Mouse (Mus musculus): ENCODE measurements at regions not wholly inside any gene's neighbourhood (a gene's known extent, or its start where the extent isn't known, plus 50 kb on each side); places are given as distances from the start of the nearest gene placed in this dataset.

DNA sequence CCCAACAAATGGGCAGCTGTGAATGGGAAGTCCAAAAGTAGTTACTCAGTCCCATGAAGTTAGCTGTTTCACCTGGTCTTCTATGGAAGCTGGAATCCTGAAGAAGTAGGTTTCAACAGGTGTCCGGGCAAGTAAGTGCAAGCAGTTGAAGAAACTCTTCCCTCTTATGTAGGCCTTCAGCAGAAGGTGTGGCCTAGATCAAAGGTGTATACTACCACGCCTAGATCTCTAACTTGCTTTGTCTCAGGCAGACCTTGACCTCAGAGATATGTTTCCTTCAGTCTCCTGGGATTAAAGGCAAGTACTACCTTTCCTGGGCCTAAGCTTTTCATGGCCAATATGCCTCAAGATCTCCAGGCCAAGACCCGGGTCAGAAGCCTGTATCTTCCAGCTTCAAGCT is 223.4 kb upstream of the Ednra start:
- 91% methylated on average over 3 of the region's 3 CpGs for WGBS
- DNase-seq (ENCODE audit: low spot score), result no peak
- Histone ChIP-seq H3K4me3 (ENCODE audit: low read depth, low read length) (no peak overlapping the region), H3K4me1 (replicated peaks; ENCODE audit: control insufficient read depth, insufficient read depth, low read length) (no peaks in the 10 kb centered on the region), H3K27ac (ENCODE audit: low read depth, low read length) (no peak overlapping the region), H3K9ac (ENCODE audit: low read length) (no peak overlapping the region), H3K4me2 (ENCODE audit: low read depth, low read length, severe bottlenecking) (no peak overlapping the region), H3K36me3 (ENCODE audit: control insufficient read depth, insufficient read depth, low read length) (no peaks in the 10 kb centered on the region), H3K27me3 (ENCODE audit: control insufficient read depth, insufficient read depth, low read length) (no peaks in the 10 kb centered on the region), H3K9me3 (ENCODE audit: control insufficient read depth, low read length) (no peaks in the 10 kb centered on the region)
- no peak for ATAC-seq (replicated peaks; ENCODE audit: low FRiP score)

DNA sequence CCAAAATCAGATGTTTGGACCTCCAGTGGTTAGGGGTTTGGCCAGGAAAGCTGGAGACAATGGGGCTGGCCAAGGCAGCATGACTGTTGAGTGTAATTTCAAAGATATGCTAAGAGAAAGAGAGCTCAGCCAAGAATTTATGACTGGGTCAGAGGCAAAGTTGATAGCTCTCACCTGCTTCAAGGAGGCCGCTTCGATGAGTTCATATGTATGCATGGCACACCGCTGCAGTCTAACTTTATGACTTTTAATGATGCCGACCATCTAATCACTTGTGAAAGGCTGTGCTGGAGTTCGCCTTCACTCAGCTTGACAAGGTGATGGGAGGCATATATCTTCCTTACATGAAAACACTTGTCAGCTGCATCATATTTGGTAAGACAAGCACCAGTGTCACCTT is 225.4 kb upstream of the Ednra start:
- no peaks in the 10 kb centered on the region for H3K4me1 ChIP-seq (replicated peaks; ENCODE audit: control insufficient read depth, insufficient read depth, low read length)
- H3K27ac ChIP-seq (ENCODE audit: low read depth, low read length), result no peak overlapping the region
- H3K9me3 ChIP-seq (ENCODE audit: control insufficient read depth, low read length), result no peaks in the 10 kb centered on the region
- H3K4me3 ChIP-seq (ENCODE audit: low read depth, low read length), result no peak overlapping the region
- no peak for ATAC-seq (replicated peaks; ENCODE audit: low FRiP score)
- no peak for DNase-seq (ENCODE audit: low spot score)
- 95% methylated on average over 5 of the region's 5 CpGs for WGBS
- H3K36me3 ChIP-seq (ENCODE audit: control insufficient read depth, insufficient read depth, low read length), result no peaks in the 10 kb centered on the region
- H3K27me3 ChIP-seq (ENCODE audit: control insufficient read depth, insufficient read depth, low read length), result no peaks in the 10 kb centered on the region
- no peak overlapping the region for H3K9ac ChIP-seq (ENCODE audit: low read length)
- H3K4me2 ChIP-seq (ENCODE audit: low read depth, low read length, severe bottlenecking), result no peak overlapping the region

DNA sequence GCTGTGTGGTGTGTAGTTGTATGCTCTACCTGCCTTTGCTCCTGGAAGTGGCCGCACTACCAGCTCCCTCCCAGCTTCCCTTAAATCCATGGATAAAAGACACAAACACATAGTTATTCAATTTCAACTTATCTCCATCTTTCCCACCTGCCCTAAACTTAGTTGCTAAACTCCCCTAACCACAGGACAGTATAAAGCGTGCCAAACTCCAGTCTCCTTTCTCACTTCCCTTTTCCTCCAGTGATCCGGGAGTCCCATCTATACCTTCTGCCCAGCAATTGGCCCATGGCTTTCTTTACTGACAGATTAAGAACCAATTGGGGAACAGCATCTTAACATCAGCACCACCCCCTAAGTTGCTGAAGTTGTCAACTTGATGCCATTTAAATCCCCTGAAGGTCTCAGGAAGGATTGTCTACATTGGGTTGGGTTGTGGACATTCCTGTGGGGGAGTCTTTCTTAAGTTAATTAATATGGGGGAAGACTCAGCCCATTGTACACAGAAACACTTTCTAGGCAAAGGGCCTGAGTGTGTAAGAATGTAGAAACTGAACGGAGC is 234.6 kb upstream of the Ednra start:
- no peak for DNase-seq (ENCODE audit: low spot score)
- no peak for ATAC-seq (replicated peaks; ENCODE audit: low FRiP score)
- Histone ChIP-seq H3K36me3 (ENCODE audit: control insufficient read depth, insufficient read depth, low read length) (no peaks in the 10 kb centered on the region), H3K4me2 (ENCODE audit: low read depth, low read length, severe bottlenecking) (no peak overlapping the region), H3K9ac (ENCODE audit: low read length) (no peak overlapping the region), H3K4me1 (replicated peaks; ENCODE audit: control insufficient read depth, insufficient read depth, low read length) (no peaks in the 10 kb centered on the region), H3K9me3 (ENCODE audit: control insufficient read depth, low read length) (no peaks in the 10 kb centered on the region), H3K27me3 (ENCODE audit: control insufficient read depth, insufficient read depth, low read length) (no peaks in the 10 kb centered on the region), H3K27ac (ENCODE audit: low read depth, low read length) (no peak overlapping the region), H3K4me3 (ENCODE audit: low read depth, low read length) (no peak overlapping the region)
- WGBS, result 87% methylated on average over 4 of the region's 4 CpGs

DNA sequence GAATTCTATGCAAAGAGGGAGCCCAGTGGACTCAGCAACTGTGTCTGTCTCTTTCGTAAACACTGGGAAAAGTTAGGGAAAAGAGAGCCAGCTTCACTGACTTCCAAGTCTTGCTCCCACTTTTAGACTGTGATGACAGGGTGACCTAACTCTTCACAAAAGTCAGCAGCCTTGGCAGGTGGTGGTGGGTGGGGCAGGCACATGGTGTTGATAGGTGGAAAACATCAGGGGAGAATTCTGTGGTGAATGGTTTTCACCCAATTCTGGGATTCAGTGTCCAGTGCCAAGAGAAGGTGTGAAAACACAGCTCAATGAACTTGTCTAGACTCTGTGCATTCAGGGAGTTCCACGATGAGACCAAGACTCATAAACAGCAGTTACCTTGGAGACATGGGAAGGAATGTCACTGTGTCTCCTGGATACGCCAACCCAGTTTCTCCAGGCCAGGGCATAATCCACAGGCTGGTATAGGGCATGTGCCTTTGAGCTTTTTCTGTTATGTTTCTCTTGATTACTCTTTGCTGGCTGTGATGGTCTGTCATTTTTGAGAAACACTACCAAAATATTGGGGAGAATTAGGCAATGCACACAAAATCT is 238.9 kb upstream of the Ednra start:
- no peak overlapping the region for H3K27ac ChIP-seq (ENCODE audit: low read depth, low read length)
- ATAC-seq (replicated peaks; ENCODE audit: low FRiP score), result no peak
- H3K27me3 ChIP-seq (ENCODE audit: control insufficient read depth, insufficient read depth, low read length), result no peaks in the 10 kb centered on the region
- H3K9ac ChIP-seq (ENCODE audit: low read length), result no peak overlapping the region
- WGBS, result 72% methylated on average over 3 of the region's 3 CpGs
- H3K4me1 ChIP-seq (replicated peaks; ENCODE audit: control insufficient read depth, insufficient read depth, low read length), result no peaks in the 10 kb centered on the region
- H3K9me3 ChIP-seq (ENCODE audit: control insufficient read depth, low read length), result no peaks in the 10 kb centered on the region
- DNase-seq (ENCODE audit: low spot score), result no peak
- no peak overlapping the region for H3K4me3 ChIP-seq (ENCODE audit: low read depth, low read length)
- H3K4me2 ChIP-seq (ENCODE audit: low read depth, low read length, severe bottlenecking), result no peak overlapping the region
- H3K36me3 ChIP-seq (ENCODE audit: control insufficient read depth, insufficient read depth, low read length), result no peaks in the 10 kb centered on the region

DNA sequence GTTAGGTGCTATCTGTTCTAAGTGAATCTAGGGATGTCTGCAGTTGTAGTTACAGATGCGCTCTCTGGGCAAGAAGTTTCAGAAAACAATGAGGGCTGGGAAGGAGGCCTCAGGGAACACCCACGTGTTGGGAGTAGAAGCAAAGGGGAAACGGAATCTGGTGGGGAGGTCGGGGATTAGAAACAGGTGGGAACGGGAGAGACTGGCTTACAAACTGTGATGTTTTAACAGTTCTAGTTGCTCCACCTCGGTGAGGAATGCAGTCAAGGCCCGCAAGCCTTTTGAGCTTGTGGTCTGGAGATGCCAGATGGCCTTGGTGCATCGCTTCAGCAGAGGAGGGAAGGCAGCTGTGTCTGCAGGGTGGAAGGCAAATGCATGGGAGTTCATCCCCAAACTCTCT is 242.7 kb upstream of the Ttc29 start:
- Histone ChIP-seq H3K36me3 (ENCODE audit: control insufficient read depth, insufficient read depth, low read length) (no peaks in the 10 kb centered on the region), H3K27me3 (ENCODE audit: control insufficient read depth, insufficient read depth, low read length) (no peaks in the 10 kb centered on the region), H3K9me3 (ENCODE audit: control insufficient read depth, low read length) (no peaks in the 10 kb centered on the region), H3K9ac (ENCODE audit: low read length) (no peak overlapping the region), H3K4me2 (ENCODE audit: low read depth, low read length, severe bottlenecking) (no peak overlapping the region), H3K4me3 (ENCODE audit: low read depth, low read length) (no peak overlapping the region), H3K27ac (ENCODE audit: low read depth, low read length) (no peak overlapping the region), H3K4me1 (replicated peaks; ENCODE audit: control insufficient read depth, insufficient read depth, low read length) (no peaks in the 10 kb centered on the region)
- no peak for ATAC-seq (replicated peaks; ENCODE audit: low FRiP score)
- WGBS, result 73% methylated on average over 8 of the region's 8 CpGs
- DNase-seq (ENCODE audit: low spot score), result no peak

DNA sequence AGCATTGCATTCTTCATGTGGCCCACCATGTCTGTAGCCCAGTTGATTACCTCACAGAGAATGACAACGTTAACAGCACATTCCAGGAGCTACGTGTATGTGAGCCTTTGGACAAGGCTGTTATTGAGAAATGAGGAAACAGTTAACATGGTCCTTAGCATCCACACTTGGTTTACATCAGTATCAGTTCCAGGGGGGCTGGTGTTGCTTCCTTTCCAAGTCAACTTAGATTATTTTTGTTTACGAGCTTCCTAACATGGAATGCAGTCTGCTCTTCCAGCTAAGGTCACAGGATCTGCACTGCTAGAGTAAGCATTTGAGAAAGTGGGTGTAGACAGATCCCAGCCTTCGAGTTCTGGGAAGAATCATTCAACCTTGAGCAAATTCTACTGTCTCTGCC is 239.4 kb upstream of the Ttc29 start:
- no peak overlapping the region for H3K27ac ChIP-seq (ENCODE audit: low read depth, low read length)
- no peaks in the 10 kb centered on the region for H3K9me3 ChIP-seq (ENCODE audit: control insufficient read depth, low read length)
- no peaks in the 10 kb centered on the region for H3K36me3 ChIP-seq (ENCODE audit: control insufficient read depth, insufficient read depth, low read length)
- DNase-seq (ENCODE audit: low spot score) (no peak), ATAC-seq (replicated peaks; ENCODE audit: low FRiP score) (no peak)
- H3K27me3 ChIP-seq (ENCODE audit: control insufficient read depth, insufficient read depth, low read length), result no peaks in the 10 kb centered on the region
- no peak overlapping the region for H3K4me2 ChIP-seq (ENCODE audit: low read depth, low read length, severe bottlenecking)
- no peaks in the 10 kb centered on the region for H3K4me1 ChIP-seq (replicated peaks; ENCODE audit: control insufficient read depth, insufficient read depth, low read length)
- H3K9ac ChIP-seq (ENCODE audit: low read length), result no peak overlapping the region
- H3K4me3 ChIP-seq (ENCODE audit: low read depth, low read length), result no peak overlapping the region
- WGBS, result 75% methylated on average over 4 of the region's 4 CpGs

DNA sequence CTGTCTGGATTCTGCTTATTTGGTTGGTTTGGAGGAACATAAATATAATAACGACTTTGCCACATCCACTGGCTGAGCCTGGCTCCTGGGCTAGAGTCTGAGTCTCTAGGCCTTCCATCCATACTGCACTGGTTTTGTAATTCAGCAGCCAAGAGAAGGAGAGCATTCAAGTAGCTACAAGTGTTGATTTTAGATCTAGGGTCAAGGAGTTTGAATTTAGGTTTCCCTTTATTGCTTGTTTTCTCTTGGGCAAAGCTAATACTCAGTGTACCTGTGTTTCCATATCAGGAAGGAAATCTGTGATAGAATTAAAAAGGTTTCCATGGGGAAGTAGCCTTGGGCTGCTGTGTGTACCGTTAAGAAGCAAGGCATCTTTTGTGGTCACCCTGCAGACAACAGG is 234.0 kb upstream of the Ttc29 start:
- no peak overlapping the region for H3K27ac ChIP-seq (ENCODE audit: low read depth, low read length)
- H3K4me2 ChIP-seq (ENCODE audit: low read depth, low read length, severe bottlenecking), result no peak overlapping the region
- ATAC-seq (replicated peaks; ENCODE audit: low FRiP score) (no peak), DNase-seq (ENCODE audit: low spot score) (no peak)
- no peaks in the 10 kb centered on the region for H3K36me3 ChIP-seq (ENCODE audit: control insufficient read depth, insufficient read depth, low read length)
- H3K9ac ChIP-seq (ENCODE audit: low read length), result no peak overlapping the region
- no peaks in the 10 kb centered on the region for H3K27me3 ChIP-seq (ENCODE audit: control insufficient read depth, insufficient read depth, low read length)
- WGBS, result 72% methylated on average over 2 of the region's 2 CpGs
- H3K4me1 ChIP-seq (replicated peaks; ENCODE audit: control insufficient read depth, insufficient read depth, low read length), result no peaks in the 10 kb centered on the region
- no peak overlapping the region for H3K4me3 ChIP-seq (ENCODE audit: low read depth, low read length)
- H3K9me3 ChIP-seq (ENCODE audit: control insufficient read depth, low read length), result no peaks in the 10 kb centered on the region

DNA sequence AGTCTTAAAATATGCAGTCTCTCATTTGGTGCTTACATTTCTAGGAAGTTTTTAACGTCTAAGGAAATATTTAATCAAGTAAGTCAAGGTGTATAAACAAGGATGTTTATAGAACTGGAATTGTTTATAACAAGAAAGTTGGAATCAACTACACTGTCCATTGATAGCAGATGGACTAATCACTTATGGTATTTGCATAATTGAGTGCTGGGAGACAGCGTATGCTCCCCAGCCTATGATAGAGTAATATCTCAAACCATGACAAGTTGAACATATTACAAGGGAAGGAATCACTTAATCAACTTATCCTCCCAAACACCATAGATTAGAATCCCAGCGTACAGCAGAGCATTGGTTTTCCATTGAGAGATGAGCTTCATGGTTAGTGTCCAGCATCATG is 232.4 kb upstream of the Ttc29 start:
- Histone ChIP-seq H3K4me3 (ENCODE audit: low read depth, low read length) (no peak overlapping the region), H3K9ac (ENCODE audit: low read length) (no peak overlapping the region), H3K4me1 (replicated peaks; ENCODE audit: control insufficient read depth, insufficient read depth, low read length) (no peaks in the 10 kb centered on the region), H3K27me3 (ENCODE audit: control insufficient read depth, insufficient read depth, low read length) (no peaks in the 10 kb centered on the region), H3K36me3 (ENCODE audit: control insufficient read depth, insufficient read depth, low read length) (no peaks in the 10 kb centered on the region), H3K9me3 (ENCODE audit: control insufficient read depth, low read length) (no peaks in the 10 kb centered on the region), H3K27ac (ENCODE audit: low read depth, low read length) (no peak overlapping the region), H3K4me2 (ENCODE audit: low read depth, low read length, severe bottlenecking) (no peak overlapping the region)
- WGBS, result 85% methylated on average over 3 of the region's 3 CpGs
- DNase-seq (ENCODE audit: low spot score), result no peak
- no peak for ATAC-seq (replicated peaks; ENCODE audit: low FRiP score)

DNA sequence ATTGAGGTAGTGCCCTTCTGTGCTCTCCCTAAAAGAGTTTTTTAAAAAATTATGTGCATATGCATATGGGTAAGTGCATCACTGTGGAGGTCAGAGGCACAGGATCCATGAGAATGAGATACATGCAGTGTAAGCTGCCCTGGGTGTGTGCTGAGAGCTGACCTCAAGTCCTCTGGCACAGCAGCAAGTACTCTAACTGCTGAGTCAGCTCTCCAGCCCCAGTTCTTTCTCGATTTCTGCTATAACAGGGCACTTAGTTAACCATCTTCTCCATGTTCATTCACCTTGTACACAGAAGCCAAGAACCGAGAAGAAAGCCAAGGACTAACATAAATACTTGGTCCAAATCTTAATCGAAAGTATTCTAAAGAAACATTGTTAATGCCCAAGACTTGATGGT is 231.1 kb upstream of the Ttc29 start:
- 83% methylated on average over 3 of the region's 3 CpGs for WGBS
- H3K4me2 ChIP-seq (ENCODE audit: low read depth, low read length, severe bottlenecking), result no peak overlapping the region

More for the DNA sequence above, 231.1 kb upstream of the Ttc29 start:
- Histone ChIP-seq H3K4me3 (ENCODE audit: low read depth, low read length) (no peak overlapping the region), H3K9ac (ENCODE audit: low read length) (no peak overlapping the region), H3K9me3 (ENCODE audit: control insufficient read depth, low read length) (no peaks in the 10 kb centered on the region), H3K27ac (ENCODE audit: low read depth, low read length) (no peak overlapping the region), H3K27me3 (ENCODE audit: control insufficient read depth, insufficient read depth, low read length) (no peaks in the 10 kb centered on the region), H3K36me3 (ENCODE audit: control insufficient read depth, insufficient read depth, low read length) (no peaks in the 10 kb centered on the region), H3K4me1 (replicated peaks; ENCODE audit: control insufficient read depth, insufficient read depth, low read length) (no peaks in the 10 kb centered on the region)
- DNase-seq (ENCODE audit: low spot score) (no peak), ATAC-seq (replicated peaks; ENCODE audit: low FRiP score) (no peak)
